In the genomic region with DNA sequence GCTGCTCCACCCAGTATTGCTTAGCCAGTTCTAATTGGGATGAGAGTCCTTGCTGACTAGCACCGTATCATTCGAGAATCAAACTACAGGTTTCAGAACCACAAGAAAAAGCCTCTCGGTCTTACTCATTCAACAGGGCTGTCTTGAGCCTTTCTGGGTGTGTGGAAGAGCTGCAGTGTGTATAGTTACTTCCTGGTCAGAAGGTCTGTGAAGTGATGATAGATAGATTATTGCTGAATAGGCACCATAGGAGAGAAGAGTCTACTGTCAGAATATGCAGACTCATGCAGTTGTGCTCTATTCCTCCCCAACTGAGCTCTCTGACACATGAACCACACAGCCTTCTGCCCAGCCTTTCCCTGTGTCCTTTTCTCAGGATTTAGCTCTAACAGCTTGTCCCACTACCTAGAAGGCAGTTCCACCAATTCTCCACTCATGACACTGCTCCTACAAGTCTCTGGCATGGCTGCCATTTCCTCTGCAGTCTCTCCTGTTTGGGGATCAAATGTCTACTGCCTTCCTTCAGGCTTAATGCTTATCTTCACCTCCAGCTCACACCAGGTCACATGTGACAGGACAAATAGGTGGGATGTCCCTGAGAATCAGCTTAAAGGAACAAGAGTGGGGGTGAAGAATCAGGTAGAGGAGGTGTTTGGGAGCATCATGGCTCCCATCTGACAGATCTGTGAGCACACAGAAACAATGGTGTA, we compare ENCODE assay signal across 27 mouse cellular contexts. TPM values are rescaled to one million over a fixed set of nuclear protein-coding genes. Genes with fewer than 3 reads are reported as not detected.
A peak's percentile ranks its signal among the peaks of the same experiment; 100 is the strongest.
DNase-seq lines count a peak whose midpoint lies in the region; ATAC-seq and TF ChIP-seq lines count a peak whose summit lies in the region.
"Had no signal": no experiment of that assay in that cellular context is flagged by ENCODE, and none has a peak within 500 bp of the region (broad histone marks: within the 10 kb centered on the region; RNA-seq: fewer than 3 reads in every experiment).

No protein-coding gene starts in this region.

- ATAC-seq in intestine, postnatal 0 days: no peak
- ATAC-seq in intestine, embryonic 15.5 days: no peak
- peak; percentile 84 for ATAC-seq in erythroblast, adult 5-6 weeks (replicated peaks; ENCODE audit: low FRiP score, poor library complexity, severe bottlenecking)
- peak; percentile 87 for ATAC-seq in liver, embryonic 14.5 days (ENCODE audit: insufficient read depth)
- no peak for ATAC-seq in stomach, embryonic 16.5 days (ENCODE audit: insufficient read depth, low FRiP score)
- ATAC-seq: hindbrain, postnatal 0 days; midbrain, embryonic 13.5 days had no signal

- TF ChIP-seq CTCF in intestine, postnatal 0 days (IDR thresholded peaks at IDR 0.05; ENCODE audit: low read depth): no peak
- no peak for TF ChIP-seq CTCF in liver, embryonic 14.5 days (IDR thresholded peaks at IDR 0.05; ENCODE audit: low read depth)

- H3K36me3 ChIP-seq in intestine, postnatal 0 days (ENCODE audit: control insufficient read depth, insufficient read depth): peaks cover 52% of the 10 kb centered on the region
- peaks cover 14% of the 10 kb centered on the region; the same call in 1 of the 2 replicates for H3K36me3 ChIP-seq in intestine, embryonic 15.5 days
- H3K36me3 ChIP-seq in liver, embryonic 14.5 days (replicated peaks; ENCODE audit: control insufficient read depth, insufficient read depth, low read depth): peaks cover 28% of the 10 kb centered on the region
- peaks cover 9% of the 10 kb centered on the region; the same call in 1 of the 2 replicates for H3K36me3 ChIP-seq in stomach, embryonic 16.5 days (ENCODE audit: control insufficient read depth, insufficient read depth, low read length)
- H3K36me3 ChIP-seq in forebrain, embryonic 10.5 days (replicated peaks): peaks cover 83% of the 10 kb centered on the region

- DNase-seq in liver, embryonic 14.5 days (ENCODE audit: low read depth in 3 of 3, low spot score in 3 of 3): no peak
- DNase-seq in thymus, postnatal 14 days: no peak
- DNase-seq in forebrain, embryonic 10.5 days (ENCODE audit: extremely low spot score, low spot score): no peak
- no peak for DNase-seq in layer of hippocampus, postnatal 25 days (ENCODE audit: extremely low spot score in 1 of 2, low spot score in 1 of 2)
- DNase-seq: adrenal gland, postnatal 10 days; cerebellum, adult 8-10 months; gastrocnemius, adult 2 months; heart, postnatal 10 days; kidney, postnatal 36 days; lung, embryonic 14.5 days; right cerebral cortex, postnatal 25 days; spleen, adult 18-20 months; thymus, adult 18-20 months had no signal

- no peaks in the 10 kb centered on the region for H3K27me3 ChIP-seq in intestine, postnatal 0 days (replicated peaks; ENCODE audit: control insufficient read depth, insufficient read depth, low read length)
- no peaks in the 10 kb centered on the region for H3K27me3 ChIP-seq in intestine, embryonic 15.5 days (replicated peaks)
- H3K27me3 ChIP-seq in liver, embryonic 14.5 days (ENCODE audit: control insufficient read depth, insufficient read depth, low read length): no peaks in the 10 kb centered on the region
- H3K27me3 ChIP-seq in stomach, embryonic 16.5 days (ENCODE audit: control insufficient read depth, insufficient read depth, low read length): no peaks in the 10 kb centered on the region
- H3K27me3 ChIP-seq in forebrain, embryonic 10.5 days (ENCODE audit: poor library complexity, severe bottlenecking): no peaks in the 10 kb centered on the region
- H3K27me3 ChIP-seq: embryonic facial prominence, embryonic 15.5 days; forebrain, embryonic 12.5 days; kidney, embryonic 15.5 days; limb, embryonic 13.5 days; megakaryocyte, embryonic 14.5 days; midbrain, embryonic 13.5 days; neural tube, embryonic 12.5 days had no signal

- no peak overlapping the region for H3K9ac ChIP-seq in intestine, postnatal 0 days (ENCODE audit: low read depth, low read length)
- no peak overlapping the region for H3K9ac ChIP-seq in intestine, embryonic 15.5 days
- no peak overlapping the region; the same call in 1 of the 2 replicates for H3K9ac ChIP-seq in liver, embryonic 14.5 days (replicated peaks)
- H3K9ac ChIP-seq in stomach, embryonic 16.5 days (ENCODE audit: low read length): no peak overlapping the region
- H3K9ac ChIP-seq: embryonic facial prominence, embryonic 15.5 days; forebrain, embryonic 12.5 days; kidney, embryonic 15.5 days; limb, embryonic 13.5 days; lung, embryonic 14.5 days; midbrain, embryonic 13.5 days; neural tube, embryonic 12.5 days had no signal

- WGBS in intestine, postnatal 0 days: 91% methylated on average over 3 of the region's 3 CpGs
- 98% methylated on average over 3 of the region's 3 CpGs for WGBS in intestine, embryonic 15.5 days
- WGBS in liver, embryonic 14.5 days (ENCODE audit: insufficient replicate concordance): 75% methylated on average over 3 of the region's 3 CpGs
- WGBS in stomach, embryonic 16.5 days: 96% methylated on average over 3 of the region's 3 CpGs
- 95% methylated on average over 3 of the region's 3 CpGs for WGBS in forebrain, embryonic 10.5 days

- 0 out of 2 replicates have a peak overlapping the region, but pooled peaks have one; percentile 35 for H3K27ac ChIP-seq in intestine, postnatal 0 days (ENCODE audit: low read depth, low read length)
- no peak overlapping the region for H3K27ac ChIP-seq in intestine, embryonic 15.5 days
- peak overlapping the region; percentile 77 for H3K27ac ChIP-seq in liver, embryonic 14.5 days
- H3K27ac ChIP-seq in stomach, embryonic 16.5 days (ENCODE audit: low read length): peak overlapping the region; percentile 64
- H3K27ac ChIP-seq in forebrain, embryonic 10.5 days: no peak overlapping the region
- H3K27ac ChIP-seq: embryonic facial prominence, embryonic 15.5 days; forebrain, embryonic 12.5 days; gastrocnemius, adult 2 months; heart, embryonic 10.5 days; hindbrain, postnatal 0 days; kidney, embryonic 15.5 days; limb, embryonic 13.5 days; midbrain, embryonic 13.5 days; neural tube, embryonic 12.5 days had no signal

- TF ChIP-seq EP300 in liver, embryonic 14.5 days (IDR thresholded peaks at IDR 0.05; ENCODE audit: low read depth): peak; percentile 30; the same call in 1 of the 2 replicates

- no peaks in the 10 kb centered on the region for H3K4me1 ChIP-seq in intestine, postnatal 0 days (replicated peaks; ENCODE audit: control insufficient read depth, insufficient read depth, low read length)
- no peaks in the 10 kb centered on the region for H3K4me1 ChIP-seq in intestine, embryonic 15.5 days (replicated peaks)
- peaks cover 4 to 11% of the 10 kb centered on the region in 2 experiments; a peak in 3 of 4 replicates for H3K4me1 ChIP-seq in liver, embryonic 14.5 days (replicated peaks; ENCODE audit: control insufficient read depth in 2 of 2, insufficient read depth in 2 of 2, low read length in 1 of 2)
- H3K4me1 ChIP-seq in stomach, embryonic 16.5 days (ENCODE audit: control insufficient read depth, insufficient read depth, low read length): no peaks in the 10 kb centered on the region
- no peaks in the 10 kb centered on the region for H3K4me1 ChIP-seq in forebrain, embryonic 10.5 days
- H3K4me1 ChIP-seq: embryonic facial prominence, embryonic 15.5 days; forebrain, embryonic 12.5 days; heart, embryonic 10.5 days; kidney, embryonic 15.5 days; limb, embryonic 13.5 days; midbrain, embryonic 13.5 days; neural tube, embryonic 12.5 days had no signal

- no peak overlapping the region for H3K4me2 ChIP-seq in intestine, postnatal 0 days (replicated peaks; ENCODE audit: low read depth)
- H3K4me2 ChIP-seq in intestine, embryonic 15.5 days (replicated peaks): no peak overlapping the region
- H3K4me2 ChIP-seq in liver, embryonic 14.5 days (ENCODE audit: low read depth): peak overlapping the region; percentile 28
- H3K4me2 ChIP-seq in stomach, embryonic 16.5 days (ENCODE audit: low read depth, low read length): no peak overlapping the region
- H3K4me2 ChIP-seq: embryonic facial prominence, embryonic 15.5 days; forebrain, embryonic 12.5 days; kidney, embryonic 15.5 days; limb, embryonic 13.5 days; lung, embryonic 14.5 days; midbrain, embryonic 13.5 days; neural tube, embryonic 12.5 days had no signal

- H3K9me3 ChIP-seq in intestine, postnatal 0 days (ENCODE audit: control insufficient read depth): no peaks in the 10 kb centered on the region
- no peaks in the 10 kb centered on the region for H3K9me3 ChIP-seq in intestine, embryonic 15.5 days
- H3K9me3 ChIP-seq in liver, embryonic 14.5 days (ENCODE audit: control insufficient read depth, low read length): no peaks in the 10 kb centered on the region
- H3K9me3 ChIP-seq in stomach, embryonic 16.5 days (replicated peaks; ENCODE audit: control insufficient read depth, low read length): no peaks in the 10 kb centered on the region
- H3K9me3 ChIP-seq in forebrain, embryonic 10.5 days: no peaks in the 10 kb centered on the region
- H3K9me3 ChIP-seq: embryonic facial prominence, embryonic 15.5 days; forebrain, embryonic 12.5 days; heart, embryonic 10.5 days; kidney, embryonic 15.5 days; limb, embryonic 13.5 days; megakaryocyte, embryonic 14.5 days; midbrain, embryonic 13.5 days; neural tube, embryonic 12.5 days had no signal

- no peak overlapping the region for H3K4me3 ChIP-seq in intestine, postnatal 0 days (ENCODE audit: low read depth, low read length)
- no peak overlapping the region for H3K4me3 ChIP-seq in intestine, embryonic 15.5 days (replicated peaks)
- H3K4me3 ChIP-seq in liver, embryonic 14.5 days (ENCODE audit: insufficient read depth in 1 of 2, low read depth in 2 of 2, low read length in 2 of 2): no peak overlapping the region
- no peak overlapping the region for H3K4me3 ChIP-seq in stomach, embryonic 16.5 days (replicated peaks; ENCODE audit: low read length)
- H3K4me3 ChIP-seq in forebrain, embryonic 10.5 days: no peak overlapping the region
- H3K4me3 ChIP-seq: embryonic facial prominence, embryonic 15.5 days; forebrain, embryonic 12.5 days; gastrocnemius, adult 2 months; heart, embryonic 10.5 days; kidney, embryonic 15.5 days; limb, embryonic 13.5 days; megakaryocyte, embryonic 14.5 days; midbrain, embryonic 13.5 days; neural tube, embryonic 12.5 days had no signal

RNA-seq across cellular contexts. Expression of a gene that starts 19.6 kb away (rescaled TPM):
- polyA plus RNA-seq in intestine, postnatal 0 days (2015; fragmentation: Nextera tagmentation; extraction: Ambion mirVana): 20.2 and 23.1 TPM in 2 replicates
- 18.6 and 21.7 TPM in 2 replicates for polyA plus RNA-seq in intestine, embryonic 15.5 days (2015; fragmentation: Nextera tagmentation; extraction: Ambion mirVana)
- 6.9 and 15.3 TPM in 2 replicates for total RNA-seq in erythroblast, adult 5-6 weeks (2015; ENCODE audit: low replicate concordance)
- total RNA-seq in erythroblast, adult 5-6 weeks (2017; ENCODE audit: low replicate concordance): 16.6 and 18.8 TPM in 2 replicates
- 20.7 and 21.0 TPM in 2 replicates for polyA plus RNA-seq in liver, embryonic 14.5 days (2012; rRNA removed)
- polyA plus RNA-seq in liver, embryonic 14.5 days (2014; fragmentation: Nextera tagmentation; extraction: Ambion mirVana): 21.0 and 22.6 TPM in 2 replicates
- 18.1 and 18.2 TPM in 2 replicates for polyA plus RNA-seq in stomach, embryonic 16.5 days (2015; fragmentation: Nextera tagmentation; extraction: Ambion mirVana)
- polyA plus RNA-seq in forebrain, embryonic 10.5 days (2016; fragmentation: Nextera tagmentation; extraction: Ambion mirVana): 18.5 and 18.7 TPM in 2 replicates
- total RNA-seq in layer of hippocampus, postnatal 25 days (2021): 10 to 100 TPM; 17.8 to 21.2 TPM

RNA-seq across cellular contexts. Expression of a gene that starts 28.5 kb away (rescaled TPM):
- 55.5 and 57.9 TPM in 2 replicates for polyA plus RNA-seq in intestine, postnatal 0 days (2015; fragmentation: Nextera tagmentation; extraction: Ambion mirVana)
- 65.1 and 66.7 TPM in 2 replicates for polyA plus RNA-seq in intestine, embryonic 15.5 days (2015; fragmentation: Nextera tagmentation; extraction: Ambion mirVana)
- total RNA-seq in erythroblast, adult 5-6 weeks (2015; ENCODE audit: low replicate concordance): 187 and 269 TPM in 2 replicates
- 221 and 245 TPM in 2 replicates for total RNA-seq in erythroblast, adult 5-6 weeks (2017; ENCODE audit: low replicate concordance)
- polyA plus RNA-seq in liver, embryonic 14.5 days (2012; rRNA removed): 31.0 and 41.1 TPM in 2 replicates
- 58.3 and 61.1 TPM in 2 replicates for polyA plus RNA-seq in liver, embryonic 14.5 days (2014; fragmentation: Nextera tagmentation; extraction: Ambion mirVana)
- polyA plus RNA-seq in stomach, embryonic 16.5 days (2015; fragmentation: Nextera tagmentation; extraction: Ambion mirVana): 66.6 and 69.3 TPM in 2 replicates
- polyA plus RNA-seq in forebrain, embryonic 10.5 days (2016; fragmentation: Nextera tagmentation; extraction: Ambion mirVana): 95.3 and 99.9 TPM in 2 replicates
- total RNA-seq in layer of hippocampus, postnatal 25 days (2021): 10 to 100 TPM; 47.7 to 54.2 TPM

RNA-seq across cellular contexts. Expression of a gene that starts 43.3 kb away (rescaled TPM):
- polyA plus RNA-seq in intestine, postnatal 0 days (2015; fragmentation: Nextera tagmentation; extraction: Ambion mirVana): not detected in 2 replicates
- polyA plus RNA-seq in intestine, embryonic 15.5 days (2015; fragmentation: Nextera tagmentation; extraction: Ambion mirVana): 0.04 TPM in 2 replicates
- total RNA-seq in erythroblast, adult 5-6 weeks (2015; ENCODE audit: low replicate concordance): not detected in 2 replicates
- 0.14 and 0.26 TPM in 2 replicates for total RNA-seq in erythroblast, adult 5-6 weeks (2017; ENCODE audit: low replicate concordance)
- polyA plus RNA-seq in liver, embryonic 14.5 days (2012; rRNA removed): 0.01 and 0.03 TPM in 2 replicates
- 0.01 TPM in 1 of 2 replicates, not detected in the other for polyA plus RNA-seq in liver, embryonic 14.5 days (2014; fragmentation: Nextera tagmentation; extraction: Ambion mirVana)
- polyA plus RNA-seq in stomach, embryonic 16.5 days (2015; fragmentation: Nextera tagmentation; extraction: Ambion mirVana): 0.03 TPM in 1 of 2 replicates, not detected in the other
- polyA plus RNA-seq in forebrain, embryonic 10.5 days (2016; fragmentation: Nextera tagmentation; extraction: Ambion mirVana): 0.04 TPM in 1 of 2 replicates, not detected in the other
- total RNA-seq in layer of hippocampus, postnatal 25 days (2021): not detected
- total RNA-seq: gastrocnemius, adult 2 months; monocyte, adult 5-6 weeks had no signal
- polyA plus RNA-seq: lung, embryonic 14.5 days had no signal

Comparison
In these comparisons a context has a peak if more than half of its experiments do, and no peak if none do; other contexts are left out.
1. H3K27ac ChIP-seq: peak in intestine, postnatal 0 days (single experiment), liver, embryonic 14.5 days (single experiment) and stomach, embryonic 16.5 days (single experiment); none in intestine, embryonic 15.5 days (single experiment) and forebrain, embryonic 10.5 days (single experiment).
2. ATAC-seq: peak in erythroblast, adult 5-6 weeks (single experiment) and liver, embryonic 14.5 days (single experiment); none in intestine, postnatal 0 days (single experiment), intestine, embryonic 15.5 days (single experiment) and stomach, embryonic 16.5 days (single experiment).